Mouse (Mus musculus) CD4-positive, CD25-positive, alpha-beta regulatory T cell (primary cell): ENCODE results near the gene Inpp5k. TPM values are rescaled to one million over a fixed set of nuclear protein-coding genes. Genes with fewer than 3 reads are reported as not detected.

Experiments
- polyA plus RNA-seq: library from polyadenylated mRNA; unstranded; fragments of 100-300 nt; shearing (Covaris generic); gene quantifications from one replicate; pipeline ENCODE4 v1.2.1, GENCODE M21; 2017

Inpp5k gene
- 141 TPM for polyA plus RNA-seq

DNA sequence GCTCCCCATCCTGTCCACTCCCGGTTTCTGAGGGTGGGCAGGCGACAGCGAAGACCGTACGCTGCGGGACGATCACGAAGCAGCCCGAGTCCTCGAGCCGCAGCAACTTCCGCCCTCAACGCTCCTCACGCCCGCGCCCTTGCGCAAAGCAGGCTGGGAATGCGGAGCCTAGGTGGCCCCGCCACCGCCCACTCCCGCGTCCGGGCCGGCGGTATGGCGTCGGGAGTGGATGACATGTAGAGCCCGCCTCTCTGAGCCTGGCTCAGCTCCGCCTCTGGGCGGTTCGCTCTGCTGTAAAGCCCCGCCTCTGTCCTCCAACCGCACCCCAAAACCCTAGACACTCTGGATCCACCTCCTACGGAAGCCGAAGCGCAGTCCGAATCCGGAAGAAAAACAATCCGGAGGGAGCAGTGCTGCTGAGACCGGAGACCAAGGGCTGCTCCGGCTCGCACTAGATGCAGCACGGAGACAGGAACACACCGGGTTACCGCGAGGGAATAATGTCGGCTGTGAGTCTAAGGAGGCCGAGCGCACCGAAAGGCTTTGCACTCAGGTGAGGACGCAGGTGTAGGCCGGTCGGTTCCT is at the start of gene Inpp5k:
Inpp5k (plus strand) TSS at position 344 of the 585 bp plus-strand sequence.

DNA sequence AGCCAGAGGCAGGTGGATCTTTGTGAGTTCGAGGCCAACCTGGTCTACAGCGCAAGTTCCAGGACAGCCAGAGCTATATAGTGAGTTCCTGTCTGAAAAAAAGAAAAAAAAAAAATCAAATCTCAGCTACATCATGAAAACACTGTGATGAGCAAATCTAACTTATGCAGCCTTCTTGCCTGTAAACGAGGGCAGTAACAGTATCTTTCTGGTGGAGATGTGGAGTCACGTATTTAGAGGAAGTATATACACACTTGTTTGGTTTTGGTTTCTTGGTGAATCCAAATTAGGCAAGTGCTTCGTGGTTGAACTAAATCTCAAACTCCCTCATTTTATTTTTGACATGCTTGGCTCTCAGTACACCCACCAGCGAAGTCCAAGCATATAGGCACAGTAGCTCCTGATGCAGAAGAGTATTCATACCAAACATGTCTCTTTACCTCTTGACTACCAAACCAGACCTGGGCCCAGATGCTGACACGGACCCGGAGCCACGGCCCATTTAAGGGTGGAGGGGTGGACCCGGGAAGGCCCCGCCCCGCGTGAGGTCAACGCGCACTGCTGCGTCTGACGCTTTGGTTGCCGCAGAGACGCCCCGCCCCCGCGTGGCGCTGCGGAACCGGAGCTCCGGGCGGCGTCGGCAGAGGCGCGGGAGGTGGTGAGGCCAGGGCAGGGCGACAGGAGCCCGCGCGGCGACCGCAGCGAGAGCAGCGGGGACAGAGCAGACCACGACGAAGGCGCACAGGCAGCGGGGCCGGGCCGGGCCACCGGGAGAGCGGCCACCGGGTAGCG is 43.1 kb upstream of the Inpp5k start, which contains the start of gene Pitpna:
Pitpna (plus strand) TSS at position 605 of the 792 bp plus-strand sequence.

DNA sequence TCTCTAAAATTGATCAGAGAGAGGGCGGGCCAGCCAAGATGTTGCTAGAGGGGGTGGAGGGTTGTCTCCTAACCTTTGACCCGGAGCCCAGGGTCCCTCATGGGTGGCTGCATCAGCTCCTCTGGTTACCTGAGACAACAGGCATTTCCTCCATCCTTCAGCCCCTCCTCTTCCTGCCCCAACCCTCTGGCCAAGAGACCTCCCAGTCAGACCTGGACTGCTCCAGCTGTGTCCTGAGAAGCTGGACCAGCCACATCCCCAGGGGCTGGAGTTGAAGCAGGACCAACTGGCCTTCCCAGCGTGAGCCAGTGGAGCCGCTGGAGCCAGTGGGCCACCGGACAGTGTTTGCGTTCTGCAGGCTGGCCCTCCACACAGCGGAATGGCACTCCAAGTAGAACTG is 19.5 kb downstream of the Inpp5k start, which contains the start of gene Myo1c:
Myo1c (plus strand) TSS at position 194 of the 400 bp plus-strand sequence.

DNA sequence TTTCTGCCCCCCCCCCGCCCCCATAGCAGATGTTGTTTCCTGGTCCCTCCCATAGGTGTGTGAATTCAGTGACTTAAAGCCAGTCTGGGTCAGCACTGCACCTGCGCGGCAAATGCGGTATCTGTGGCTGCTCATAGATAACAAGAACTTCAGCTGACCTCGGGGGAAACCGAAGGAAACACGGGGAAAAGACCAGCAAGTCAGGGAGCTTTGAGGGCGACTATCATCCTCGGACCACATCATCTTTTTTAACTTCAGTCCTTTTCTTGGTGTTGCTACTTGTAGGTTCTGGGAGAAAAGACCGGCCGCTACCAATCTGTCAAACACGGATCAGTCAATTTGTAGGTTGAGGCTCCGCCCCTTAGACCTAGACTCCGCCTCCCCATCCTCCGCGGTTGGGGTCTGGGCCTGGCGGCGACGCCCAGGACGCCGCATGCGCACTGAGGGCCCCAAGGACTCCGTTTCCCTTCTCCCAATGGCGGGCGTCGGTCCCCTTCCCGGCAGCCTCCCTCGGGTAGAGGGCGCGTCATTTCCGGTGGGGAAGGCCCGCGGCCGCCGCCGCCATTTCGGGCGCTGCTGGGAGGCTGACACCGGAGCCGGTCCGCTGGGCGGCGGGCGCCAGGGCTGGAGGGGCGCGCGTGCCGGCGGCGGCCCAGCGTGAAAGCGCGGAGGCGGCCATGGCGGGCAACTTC is 48.1 kb downstream of the Inpp5k start, which contains the start of gene Crk:
Crk (plus strand) TSS at position 513 of the 692 bp plus-strand sequence.

Other genes starting within 250 kb of the Inpp5k start
- 1.4 TPM for gene Serpinf1, start 208.3 kb upstream of the Inpp5k start, polyA plus RNA-seq
- gene Serpinf2, start 191.4 kb upstream of the Inpp5k start, polyA plus RNA-seq, result not detected
- 15.9 TPM for gene Wdr81, start 176.3 kb upstream of the Inpp5k start, polyA plus RNA-seq
- gene Tlcd2, start 169.3 kb upstream of the Inpp5k start, polyA plus RNA-seq, result 4.8 TPM
- gene Prpf8, start 144.2 kb upstream of the Inpp5k start, polyA plus RNA-seq, result 49.8 TPM
- gene Rilp, start 120.9 kb upstream of the Inpp5k start, polyA plus RNA-seq, result 0.14 TPM
- gene Scarf1, start 117.4 kb upstream of the Inpp5k start, polyA plus RNA-seq, result 0.96 TPM
- gene Slc43a2, start 99.3 kb upstream of the Inpp5k start, polyA plus RNA-seq, result 52.8 TPM
- gene Pitpna, start 42.9 kb upstream of the Inpp5k start, polyA plus RNA-seq, result 358 TPM
- 30.3 TPM for gene Myo1c, start 19.5 kb downstream of the Inpp5k start, polyA plus RNA-seq
- gene Crk, start 48.3 kb downstream of the Inpp5k start, polyA plus RNA-seq, result 50.2 TPM
- 196 TPM for gene Ywhae, start 101.9 kb downstream of the Inpp5k start, polyA plus RNA-seq
- gene Doc2b, start 165.1 kb downstream of the Inpp5k start, polyA plus RNA-seq, result not detected